Mouse (Mus musculus) MN1 (cell line): Measurements from ENCODE around the gene Cx3cl1.

Experiments used
- DNase-seq: peaks from one replicate; pipeline ENCODE4 v3.0.0-alpha.2; 2016; ENCODE audit warnings: low spot score

Cx3cl1 gene

DNA sequence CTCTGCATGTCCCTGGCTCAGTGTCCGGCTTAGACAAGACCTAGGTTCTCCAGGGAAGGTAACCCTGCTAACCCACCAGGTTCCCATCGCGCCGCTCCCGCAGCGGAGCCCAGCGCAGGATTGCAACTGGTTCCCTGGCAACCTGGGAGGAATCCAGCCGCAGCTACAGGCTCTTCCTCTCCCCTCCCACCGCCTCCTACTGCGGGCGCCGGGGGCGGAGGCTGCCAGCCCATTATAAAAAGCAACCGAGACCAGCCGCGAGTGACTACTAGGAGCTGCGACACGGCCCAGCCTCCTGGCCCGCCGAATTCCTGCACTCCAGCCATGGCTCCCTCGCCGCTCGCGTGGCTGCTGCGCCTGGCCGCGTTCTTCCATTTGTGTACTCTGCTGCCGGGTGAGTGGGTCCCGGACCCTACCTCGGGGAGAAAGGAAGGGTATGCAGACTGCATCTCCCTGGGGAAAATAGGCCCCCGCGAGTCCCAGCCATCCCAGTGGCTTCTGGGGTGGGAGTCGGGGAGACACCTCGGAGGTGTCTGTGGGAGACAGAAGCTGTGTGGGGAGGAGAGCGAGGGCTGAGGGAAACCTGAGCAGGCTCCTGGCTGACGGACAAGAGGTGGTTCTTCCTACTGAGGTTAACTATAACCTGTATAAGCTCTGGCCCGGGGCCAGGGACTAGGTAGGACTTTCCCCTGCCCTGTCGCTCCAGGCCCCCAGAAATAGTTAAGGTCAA is at the start of gene Cx3cl1:
Gene Cx3cl1 (plus strand): TSS at position 69 of the 730 bp plus-strand sequence.
- peak; percentile 80 for DNase-seq

GRCm38 (mm10) chr8:94725998-94726397 is 45.8 kb upstream of the Cx3cl1 start:
- no peak for DNase-seq

DNA sequence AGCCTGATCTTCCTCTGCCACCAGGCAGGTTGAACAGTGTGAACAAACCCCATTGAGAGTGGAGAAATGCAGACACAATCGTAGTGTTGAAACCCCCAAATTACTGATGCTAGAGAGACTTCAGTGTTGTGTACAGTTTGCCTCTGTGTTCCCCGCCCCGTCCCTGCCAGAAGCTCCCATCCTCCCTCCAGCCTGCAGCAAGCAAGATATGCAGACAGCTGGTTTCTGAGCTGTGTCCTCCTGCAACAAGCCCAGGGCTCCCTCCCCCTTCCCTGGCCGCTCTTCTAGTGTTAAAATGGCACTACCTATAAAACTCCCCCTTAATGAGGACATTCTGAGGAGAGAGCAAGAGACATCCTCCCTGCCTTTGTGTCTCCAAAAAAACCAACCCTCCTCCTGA is 42.5 kb upstream of the Cx3cl1 start:
- no peak for DNase-seq

DNA sequence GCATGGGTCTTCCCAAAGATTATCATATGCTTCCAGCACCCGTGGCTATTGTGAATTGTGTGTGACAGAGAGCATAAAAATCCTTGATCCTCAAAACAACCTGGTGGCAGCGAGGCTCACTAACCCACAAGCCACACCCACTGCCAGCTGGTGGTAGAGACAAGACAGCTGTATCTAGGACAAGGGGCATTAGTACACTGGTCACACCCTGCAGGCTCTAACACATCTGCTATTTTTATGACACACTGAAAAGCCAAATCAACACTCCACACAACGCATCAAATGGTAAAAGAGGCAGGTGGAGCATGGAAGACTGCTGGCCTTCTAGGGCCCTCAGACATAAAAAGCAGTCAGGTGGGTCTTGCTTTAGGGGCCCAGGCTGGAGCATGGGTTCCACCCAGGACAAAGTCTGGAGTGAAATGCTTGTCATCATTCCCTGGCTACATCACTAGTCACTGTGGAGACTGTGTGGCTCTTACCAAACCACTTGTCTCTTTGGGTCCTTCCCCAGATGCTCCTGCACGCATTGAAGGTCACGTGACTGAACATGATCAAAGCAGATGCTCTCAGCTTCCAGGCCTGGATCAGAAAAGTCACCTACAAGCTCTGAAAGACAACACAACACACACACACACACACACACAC is 37.9 kb upstream of the Cx3cl1 start:
- no peak for DNase-seq

DNA sequence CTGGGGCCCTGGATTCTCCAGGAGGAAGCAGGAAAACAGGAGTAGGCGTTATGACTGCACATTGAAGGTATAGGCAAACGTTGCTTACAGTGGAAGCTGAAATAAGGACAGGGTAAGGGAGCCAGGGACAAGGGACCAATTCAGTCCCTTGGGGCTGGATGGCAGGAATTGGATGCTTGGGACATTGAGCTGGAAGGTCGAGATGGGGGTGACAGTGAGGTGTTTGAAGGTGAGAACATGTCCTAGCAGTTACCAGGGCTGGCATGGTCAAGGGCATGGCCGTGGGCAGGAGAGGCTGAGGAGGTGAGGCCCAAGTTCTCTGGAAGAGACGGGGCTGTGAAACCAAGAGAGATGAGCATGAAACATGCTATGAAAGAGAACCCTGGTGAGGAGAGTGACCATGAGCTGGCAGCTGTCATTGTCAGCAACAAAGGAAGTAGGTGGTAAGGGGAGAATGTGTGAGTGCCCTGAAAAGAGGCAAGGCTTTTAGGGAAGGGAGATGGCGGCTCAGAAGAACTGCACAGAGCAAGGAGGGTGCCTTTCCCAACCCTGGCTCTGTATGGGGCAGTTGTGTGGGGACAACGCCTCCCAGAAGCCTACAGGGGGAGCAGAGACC is 37.0 kb upstream of the Cx3cl1 start:
- DNase-seq: no peak

GRCm38 (mm10) chr8:94735426-94736094 is 36.2 kb upstream of the Cx3cl1 start:
- DNase-seq: peak; percentile 16

DNA sequence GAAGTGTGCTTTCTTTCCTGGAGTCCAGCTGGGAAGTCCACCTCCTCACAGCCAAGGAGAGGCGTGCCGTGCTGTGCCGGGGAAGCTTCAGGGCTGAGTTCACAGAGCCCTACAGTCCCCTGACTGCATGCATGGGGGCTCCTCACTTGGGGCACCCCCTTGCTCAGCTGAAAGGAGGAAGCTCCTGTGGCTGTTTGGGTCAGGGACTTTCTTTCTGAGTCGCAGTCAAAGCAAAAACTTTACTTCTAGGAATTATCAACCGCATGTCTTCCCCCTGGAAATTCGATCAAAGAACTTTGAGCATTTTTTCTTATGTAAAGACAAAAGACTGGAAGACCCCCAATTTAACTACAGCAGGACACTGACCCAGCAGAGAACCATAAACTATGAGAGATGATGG is 32.0 kb upstream of the Cx3cl1 start:
- no peak for DNase-seq

- DNase-seq: no peak
Observed at GRCm38 (mm10) chr8:94740591-94740990, 31.2 kb upstream of the Cx3cl1 start.

GRCm38 (mm10) chr8:94741726-94742125 is 30.1 kb upstream of the Cx3cl1 start:
- no peak for DNase-seq

- DNase-seq: no peak
Observed at GRCm38 (mm10) chr8:94744484-94744883, 27.3 kb upstream of the Cx3cl1 start.

DNA sequence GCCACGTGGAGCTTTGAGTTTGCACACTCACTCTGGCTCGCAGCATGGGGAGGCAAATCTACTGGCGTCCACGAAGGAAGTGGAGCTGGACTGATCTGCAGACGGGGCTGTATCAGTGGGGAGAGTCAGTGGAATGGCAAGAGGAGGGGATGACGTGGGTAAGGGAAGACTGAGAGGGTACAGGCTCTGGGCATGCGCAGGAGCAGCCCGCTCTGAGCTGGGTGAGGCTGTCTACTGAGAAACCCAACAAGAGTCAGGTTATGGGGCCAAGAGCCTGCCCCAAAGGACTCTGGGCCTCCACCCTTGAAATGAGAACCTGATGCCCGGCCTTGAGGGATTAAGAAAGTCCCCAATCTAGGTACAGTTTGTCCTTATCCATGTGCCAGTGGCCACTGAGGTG is 26.8 kb upstream of the Cx3cl1 start:
- DNase-seq: no peak

GRCm38 (mm10) chr8:94745476-94746184 is 26.2 kb upstream of the Cx3cl1 start, which contains the start of gene Ccl22:
Gene Ccl22 (plus strand): TSS chr8:94745590.
- DNase-seq: no peak

DNA sequence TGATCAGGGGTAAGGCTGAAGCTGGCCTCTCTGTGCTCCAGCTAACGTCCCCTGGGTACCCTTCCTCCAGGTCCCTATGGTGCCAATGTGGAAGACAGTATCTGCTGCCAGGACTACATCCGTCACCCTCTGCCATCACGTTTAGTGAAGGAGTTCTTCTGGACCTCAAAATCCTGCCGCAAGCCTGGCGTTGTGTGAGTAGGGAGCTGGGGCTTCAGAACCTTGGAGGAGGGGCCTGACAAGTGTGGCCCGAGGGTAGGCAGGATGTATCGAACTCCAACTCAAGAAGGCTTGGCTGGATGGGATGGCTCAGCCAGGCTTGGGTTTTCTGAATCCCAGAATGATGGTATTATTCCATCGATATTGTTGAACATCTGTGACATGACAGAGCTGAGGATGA is 25.0 kb upstream of the Cx3cl1 start:
- DNase-seq: no peak

GRCm38 (mm10) chr8:94748363-94748762 is 23.4 kb upstream of the Cx3cl1 start:
- DNase-seq: no peak

DNA sequence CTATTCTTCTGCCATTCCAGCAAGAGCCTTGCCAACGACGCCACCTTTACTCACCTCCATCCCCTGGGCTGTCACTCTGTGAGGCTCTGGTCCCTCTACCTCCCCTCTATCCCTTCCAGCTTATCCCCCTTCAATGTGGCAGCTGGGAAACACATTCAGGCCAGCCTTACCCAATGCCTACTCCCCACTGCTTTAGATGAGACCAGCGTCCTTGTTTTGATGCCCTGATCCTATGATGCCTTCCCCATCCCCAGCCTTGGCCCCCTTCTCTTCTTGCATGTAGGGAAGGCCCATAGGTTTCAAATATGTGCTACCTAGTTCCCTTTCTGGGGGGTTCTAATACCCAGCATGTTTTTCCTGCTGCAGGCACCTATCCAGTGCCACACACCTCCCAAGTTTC is 21.9 kb upstream of the Cx3cl1 start:
- no peak for DNase-seq

DNA sequence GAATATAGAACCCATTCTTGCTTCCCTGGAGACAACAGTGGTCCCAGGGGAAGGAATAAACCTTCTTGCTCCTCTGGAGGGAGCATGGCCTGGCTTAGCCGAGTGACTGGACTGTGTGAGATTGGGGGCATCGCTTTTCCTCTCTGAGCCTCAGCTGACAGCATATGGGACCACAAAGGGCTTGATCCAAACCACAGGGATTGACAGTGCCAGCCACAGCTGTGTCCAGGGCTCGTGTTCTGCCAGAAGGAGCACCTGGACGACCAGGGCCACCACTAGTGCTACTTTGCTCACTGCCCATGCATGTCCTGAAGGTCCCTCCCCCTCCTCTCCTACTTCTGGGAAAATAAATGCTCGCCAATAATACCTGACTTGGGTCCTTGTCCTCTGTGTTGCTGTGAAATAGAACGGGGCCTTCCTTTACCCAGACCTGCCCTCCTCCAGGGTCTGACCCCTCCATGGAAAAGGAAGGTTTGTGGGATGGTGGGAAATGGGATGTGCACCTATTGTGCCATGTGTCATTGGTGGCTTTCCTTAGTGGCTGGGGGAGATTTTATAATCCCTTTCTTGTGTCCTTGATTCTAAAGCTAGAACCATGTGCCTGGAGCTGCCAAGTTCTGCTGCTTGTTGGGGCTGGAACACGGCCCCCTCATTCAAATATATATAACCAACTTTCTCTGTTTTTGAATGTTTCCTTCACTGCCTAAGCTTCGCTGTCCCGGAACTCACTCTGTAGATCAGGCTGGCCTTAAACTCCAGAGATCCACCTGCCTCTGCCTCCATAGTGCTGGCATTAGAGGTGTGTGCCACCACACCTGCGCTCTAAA is 20.6 kb upstream of the Cx3cl1 start:
- no peak for DNase-seq

- DNase-seq: no peak
Observed at GRCm38 (mm10) chr8:94754006-94754405, 17.8 kb upstream of the Cx3cl1 start.

DNA sequence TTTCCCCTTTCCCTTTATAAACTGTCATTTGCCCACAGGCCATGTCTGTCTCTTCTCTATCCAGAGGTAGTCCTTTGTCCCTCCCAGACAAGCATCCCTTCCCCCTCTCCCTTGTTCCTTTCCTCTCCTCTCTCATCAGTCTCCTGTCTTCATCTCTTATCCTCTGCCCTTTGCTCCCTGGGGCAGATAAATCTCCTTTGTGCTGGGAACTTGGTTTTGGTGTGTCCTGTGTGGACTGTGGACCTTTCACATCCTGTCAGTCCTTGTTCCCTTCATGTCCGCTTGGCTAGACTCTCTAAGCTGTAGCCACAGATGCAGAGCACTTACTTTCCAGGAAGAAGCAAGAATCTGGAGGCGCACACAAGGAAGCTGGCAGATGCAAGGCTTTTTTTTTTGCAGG is 17.3 kb upstream of the Cx3cl1 start:
- DNase-seq: no peak

- DNase-seq: peak; percentile 25
Observed at GRCm38 (mm10) chr8:94767035-94767434, 4.8 kb upstream of the Cx3cl1 start.

- DNase-seq: peak; percentile 44
Observed at GRCm38 (mm10) chr8:94770945-94771344, 864 bp upstream of the Cx3cl1 start.

- DNase-seq: no peak
Observed at GRCm38 (mm10) chr8:94773048-94773447, 1.2 kb downstream of the Cx3cl1 start.
